9 mouse cellular contexts compared by ENCODE assay signal in genomic region chr5:119741116-119741515, GRCm38 (mm10).
A peak's percentile ranks its signal among the peaks of the same experiment; 100 is the strongest.
DNase-seq lines count a peak whose midpoint lies in the region; ATAC-seq and TF ChIP-seq lines count a peak whose summit lies in the region.
"Had no signal": no experiment of that assay in that cellular context is flagged by ENCODE, and none has a peak within 500 bp of the region (broad histone marks: within the 10 kb centered on the region; RNA-seq: fewer than 3 reads in every experiment).

No protein-coding gene starts in this region.

- no peaks in the 10 kb centered on the region for H3K36me3 ChIP-seq in neural tube, embryonic 15.5 days
- H3K36me3 ChIP-seq in embryonic facial prominence, embryonic 11.5 days (replicated peaks; ENCODE audit: control insufficient read depth, insufficient read depth, low read depth, low read length): no peaks in the 10 kb centered on the region
- H3K36me3 ChIP-seq in heart, postnatal 0 days (replicated peaks; ENCODE audit: control insufficient read depth, insufficient read depth, low read length): no peaks in the 10 kb centered on the region
- H3K36me3 ChIP-seq in midbrain, embryonic 11.5 days (ENCODE audit: control insufficient read depth, insufficient read depth, low read length): no peaks in the 10 kb centered on the region
- H3K36me3 ChIP-seq in testis, adult 2 months (ENCODE audit: control insufficient read depth, insufficient read depth, low read length): no peaks in the 10 kb centered on the region
- H3K36me3 ChIP-seq: hindbrain, embryonic 15.5 days had no signal

- no peaks in the 10 kb centered on the region for H3K9me3 ChIP-seq in neural tube, embryonic 15.5 days (replicated peaks)
- no peaks in the 10 kb centered on the region for H3K9me3 ChIP-seq in embryonic facial prominence, embryonic 11.5 days (replicated peaks; ENCODE audit: control insufficient read depth, low read length)
- 0 out of 2 replicates have a peak, but pooled peaks cover 3% of the 10 kb centered on the region for H3K9me3 ChIP-seq in heart, postnatal 0 days (replicated peaks; ENCODE audit: control insufficient read depth, low read length)
- no peaks in the 10 kb centered on the region for H3K9me3 ChIP-seq in midbrain, embryonic 11.5 days (ENCODE audit: control insufficient read depth, low read length)
- H3K9me3 ChIP-seq: hindbrain, embryonic 15.5 days had no signal

- DNase-seq in neural tube, embryonic 10.5 days (ENCODE audit: extremely low spot score, low spot score): peak; percentile 77
- peak; percentile 41 to 63 for DNase-seq in adrenal gland, postnatal 36 days
- peak; percentile 91 for DNase-seq in embryonic facial prominence, embryonic 11.5 days (ENCODE audit: low spot score)
- peak; percentile 72 for DNase-seq in heart, postnatal 0 days (ENCODE audit: low spot score)
- peak; percentile 46 to 55 for DNase-seq in left cerebral cortex, postnatal 10 days (ENCODE audit: extremely low spot score in 1 of 2, low spot score in 2 of 2)
- DNase-seq in midbrain, embryonic 11.5 days (ENCODE audit: low spot score, missing footprints): peak; percentile 96

- no peak for TF ChIP-seq EP300 in heart, postnatal 0 days (IDR thresholded peaks at IDR 0.05; ENCODE audit: low read depth)

- no peak overlapping the region for H3K4me3 ChIP-seq in neural tube, embryonic 15.5 days (replicated peaks)
- H3K4me3 ChIP-seq in embryonic facial prominence, embryonic 11.5 days (ENCODE audit: low read depth, low read length): no peak overlapping the region
- no peak overlapping the region for H3K4me3 ChIP-seq in heart, postnatal 0 days (ENCODE audit: low read depth, low read length)
- no peak overlapping the region for H3K4me3 ChIP-seq in midbrain, embryonic 11.5 days (ENCODE audit: low read depth, low read length)
- no peak overlapping the region for H3K4me3 ChIP-seq in testis, adult 2 months (ENCODE audit: control insufficient read depth, low read depth, low read length)
- H3K4me3 ChIP-seq: hindbrain, embryonic 15.5 days had no signal

- no peak overlapping the region for H3K4me2 ChIP-seq in neural tube, embryonic 15.5 days
- H3K4me2 ChIP-seq in embryonic facial prominence, embryonic 11.5 days (ENCODE audit: low read depth, low read length): no peak overlapping the region
- peak overlapping the region; percentile 33; the same call in 1 of the 2 replicates for H3K4me2 ChIP-seq in heart, postnatal 0 days (ENCODE audit: low read depth, low read length)
- no peak overlapping the region for H3K4me2 ChIP-seq in midbrain, embryonic 11.5 days
- H3K4me2 ChIP-seq: hindbrain, embryonic 15.5 days had no signal

- no peak overlapping the region for H3K27ac ChIP-seq in neural tube, embryonic 15.5 days (replicated peaks)
- H3K27ac ChIP-seq in embryonic facial prominence, embryonic 11.5 days (replicated peaks; ENCODE audit: low read depth, low read length): no peak overlapping the region
- no peak overlapping the region for H3K27ac ChIP-seq in heart, postnatal 0 days (ENCODE audit: low read depth)
- no peak overlapping the region for H3K27ac ChIP-seq in midbrain, embryonic 11.5 days (ENCODE audit: low read depth, low read length)
- H3K27ac ChIP-seq in testis, adult 2 months (ENCODE audit: control insufficient read depth, insufficient read depth, low read depth, low read length): no peak overlapping the region
- H3K27ac ChIP-seq: hindbrain, embryonic 15.5 days had no signal

- H3K9ac ChIP-seq in neural tube, embryonic 15.5 days (replicated peaks): no peak overlapping the region
- no peak overlapping the region for H3K9ac ChIP-seq in embryonic facial prominence, embryonic 11.5 days (replicated peaks; ENCODE audit: low read length)
- H3K9ac ChIP-seq in heart, postnatal 0 days (replicated peaks; ENCODE audit: low read depth, low read length): no peak overlapping the region
- H3K9ac ChIP-seq in midbrain, embryonic 11.5 days (ENCODE audit: low read length): no peak overlapping the region
- H3K9ac ChIP-seq: hindbrain, embryonic 15.5 days had no signal

- TF ChIP-seq POLR2A in testis, adult 2 months (IDR thresholded peaks at IDR 0.05; ENCODE audit: control insufficient read depth, low read depth, low read length): no peak

- 6% methylated on average over 6 of the region's 6 CpGs for WGBS in neural tube, embryonic 15.5 days
- WGBS in embryonic facial prominence, embryonic 11.5 days: 8% methylated on average over 6 of the region's 6 CpGs
- WGBS in heart, postnatal 0 days: 5% methylated on average over 6 of the region's 6 CpGs
- WGBS in midbrain, embryonic 11.5 days: 13% methylated on average over 6 of the region's 6 CpGs

- peaks cover 15% of the 10 kb centered on the region for H3K27me3 ChIP-seq in neural tube, embryonic 15.5 days (replicated peaks)
- H3K27me3 ChIP-seq in embryonic facial prominence, embryonic 11.5 days (ENCODE audit: control insufficient read depth, insufficient read depth, low read length): no peaks in the 10 kb centered on the region
- H3K27me3 ChIP-seq in heart, postnatal 0 days (ENCODE audit: control insufficient read depth, insufficient read depth, low read length): peaks cover 11% of the 10 kb centered on the region; the same call in 1 of the 2 replicates
- H3K27me3 ChIP-seq in midbrain, embryonic 11.5 days (ENCODE audit: control insufficient read depth, insufficient read depth, low read length): no peaks in the 10 kb centered on the region
- no peaks in the 10 kb centered on the region for H3K27me3 ChIP-seq in testis, adult 2 months (ENCODE audit: control insufficient read depth, insufficient read depth, low read length)

- ATAC-seq in neural tube, embryonic 15.5 days (ENCODE audit: low FRiP score): no peak
- no peak for ATAC-seq in embryonic facial prominence, embryonic 11.5 days (replicated peaks; ENCODE audit: insufficient number of reproducible peaks, low FRiP score, low TSS enrichment, low read depth)
- ATAC-seq in heart, postnatal 0 days (ENCODE audit: insufficient read depth, low read depth): peak; percentile 41; the same call in 1 of the 2 replicates
- ATAC-seq in midbrain, embryonic 11.5 days (ENCODE audit: low FRiP score): no peak

- intact Hi-C loops in left cerebral cortex, postnatal 10 days (cut with DNase I): loop anchor here (5.0 kb wide), 1 partner anchor 361 kb away; no protein-coding TSS in a partner anchor

- H3K4me1 ChIP-seq in neural tube, embryonic 15.5 days: peaks cover 3% of the 10 kb centered on the region; the same call in 1 of the 2 replicates
- no peaks in the 10 kb centered on the region for H3K4me1 ChIP-seq in embryonic facial prominence, embryonic 11.5 days (ENCODE audit: control insufficient read depth, insufficient read depth, low read length)
- no peaks in the 10 kb centered on the region for H3K4me1 ChIP-seq in heart, postnatal 0 days (ENCODE audit: control insufficient read depth, insufficient read depth)
- H3K4me1 ChIP-seq in midbrain, embryonic 11.5 days (ENCODE audit: control insufficient read depth, insufficient read depth, low read length): no peaks in the 10 kb centered on the region
- H3K4me1 ChIP-seq in testis, adult 2 months (ENCODE audit: control insufficient read depth, insufficient read depth, low read length): peaks cover 5% of the 10 kb centered on the region
- H3K4me1 ChIP-seq: hindbrain, embryonic 15.5 days had no signal

- TF ChIP-seq CTCF in heart, postnatal 0 days (IDR thresholded peaks at IDR 0.05; ENCODE audit: low read depth): peak; percentile 95
- peak; percentile 94 for TF ChIP-seq CTCF in testis, adult 2 months (IDR thresholded peaks at IDR 0.05; ENCODE audit: control insufficient read depth, insufficient read depth, insufficient replicate concordance, low read depth, low read length)
